Mouse (Mus musculus) neural tube, embryonic 12.5 days (tissue): ENCODE measurements around the gene Hamp. TPM values are rescaled to one million over a fixed set of nuclear protein-coding genes. Genes with fewer than 3 reads are reported as not detected.

Experiments used
- polyA plus RNA-seq: library from polyadenylated mRNA; unstranded; fragments of >200 nt; fragmentation: Nextera tagmentation; extraction: Ambion mirVana; gene quantifications from 2 replicates; pipeline ENCODE4 v1.2.1, GENCODE M21; 2016

Gene Hamp
- polyA plus RNA-seq, 1 experiment from 2014 or later, result not detected

Other genes with a start within 250 kb of the Hamp start
- gene 2200002J24Rik, start 245.1 kb downstream of the Hamp start, polyA plus RNA-seq, result not detected in 2 replicates
- 1.3 and 2.0 TPM in 2 replicates for gene Atp4a, start 231.8 kb downstream of the Hamp start, polyA plus RNA-seq
- gene Tmem147, start 214.5 kb downstream of the Hamp start, polyA plus RNA-seq, result 185 and 194 TPM in 2 replicates
- gene Gapdhs, start 200.4 kb downstream of the Hamp start, polyA plus RNA-seq, result 1.4 and 1.5 TPM in 2 replicates
- gene Sbsn, start 192.6 kb downstream of the Hamp start, polyA plus RNA-seq, result 1.1 and 2.6 TPM in 2 replicates
- 0.24 and 0.38 TPM in 2 replicates for gene Dmkn, start 180.3 kb downstream of the Hamp start, polyA plus RNA-seq
- not detected in 2 replicates for gene Krtdap, start 156.1 kb downstream of the Hamp start, polyA plus RNA-seq
- gene Ffar2, start 120.3 kb downstream of the Hamp start, polyA plus RNA-seq, result 0.08 TPM in 1 of 2 replicates, not detected in the other
- not detected in 2 replicates for gene Ffar3, start 87.9 kb downstream of the Hamp start, polyA plus RNA-seq
- gene Ffar1, start 82.5 kb downstream of the Hamp start, polyA plus RNA-seq, result not detected in 2 replicates
- 0.05 TPM in 1 of 2 replicates, not detected in the other for gene Cd22, start 63.7 kb downstream of the Hamp start, polyA plus RNA-seq
- gene Mag, start 29.2 kb downstream of the Hamp start, polyA plus RNA-seq, result 0.79 and 1.2 TPM in 2 replicates
- gene Hamp2, start 19.4 kb downstream of the Hamp start, polyA plus RNA-seq, result not detected in 2 replicates
- gene Usf2, start 12.8 kb upstream of the Hamp start, polyA plus RNA-seq, result 32.0 and 38.8 TPM in 2 replicates
- gene Lsr, start 29.4 kb upstream of the Hamp start, polyA plus RNA-seq, result 15.4 and 17.0 TPM in 2 replicates
- 0.42 and 0.46 TPM in 2 replicates for gene Fam187b, start 29.8 kb upstream of the Hamp start, polyA plus RNA-seq
- 12.5 and 15.4 TPM in 2 replicates for gene Fxyd5, start 98.4 kb upstream of the Hamp start, polyA plus RNA-seq
- 64.5 and 79.5 TPM in 2 replicates for gene Fxyd7, start 107.4 kb upstream of the Hamp start, polyA plus RNA-seq
- gene Fxyd1, start 113.2 kb upstream of the Hamp start, polyA plus RNA-seq, result 24.1 and 26.5 TPM in 2 replicates
- gene Lgi4, start 115.3 kb upstream of the Hamp start, polyA plus RNA-seq, result 4.7 and 6.1 TPM in 2 replicates
- gene Fxyd3, start 132.7 kb upstream of the Hamp start, polyA plus RNA-seq, result 7.1 and 7.8 TPM in 2 replicates
- 0.27 and 0.46 TPM in 2 replicates for gene Hpn, start 171.3 kb upstream of the Hamp start, polyA plus RNA-seq
- gene Scn1b, start 183.0 kb upstream of the Hamp start, polyA plus RNA-seq, result 2.5 and 2.8 TPM in 2 replicates
- gene Gramd1a, start 211.9 kb upstream of the Hamp start, polyA plus RNA-seq, result 207 and 221 TPM in 2 replicates